ENCODE assay signal across 10 mouse cellular contexts in the genomic region with DNA sequence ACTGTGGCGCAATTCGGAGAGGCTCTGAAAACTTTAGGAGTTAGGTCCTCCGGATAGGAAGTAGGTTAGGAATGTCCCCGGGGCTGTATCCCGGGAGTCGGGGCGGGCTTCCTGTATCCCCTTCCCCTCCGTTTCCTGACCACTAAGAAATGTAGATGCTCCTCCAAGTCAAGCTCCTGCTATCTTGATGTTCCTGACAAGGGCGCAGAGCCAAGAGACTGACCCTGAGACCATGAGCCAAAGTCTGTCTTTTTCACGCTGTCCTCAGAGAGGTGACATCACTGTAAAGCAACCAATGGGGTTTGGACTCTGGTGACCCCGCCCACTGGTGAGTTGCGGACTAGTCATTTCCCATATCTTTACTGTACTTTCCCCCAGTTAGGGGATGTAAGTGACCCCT. TPM values are rescaled to one million over a fixed set of nuclear protein-coding genes. Genes with fewer than 3 reads are reported as not detected.
A peak's percentile ranks its signal among the peaks of the same experiment; 100 is the strongest.
DNase-seq lines count a peak whose midpoint lies in the region; ATAC-seq and TF ChIP-seq lines count a peak whose summit lies in the region.
"Had no signal": no experiment of that assay in that cellular context is flagged by ENCODE, and none has a peak within 500 bp of the region (broad histone marks: within the 10 kb centered on the region; RNA-seq: fewer than 3 reads in every experiment).

No protein-coding gene starts in this region.

- WGBS in embryonic facial prominence, embryonic 12.5 days = 33% methylated on average over 12 of the region's 12 CpGs
- WGBS in intestine, embryonic 16.5 days = 32% methylated on average over 12 of the region's 12 CpGs

- H3K9ac ChIP-seq in embryonic facial prominence, embryonic 12.5 days = no peak overlapping the region
- H3K9ac ChIP-seq in intestine, embryonic 16.5 days (ENCODE audit: low read depth, low read length) = no peak overlapping the region

- peak; percentile 32 for DNase-seq in gastrocnemius, postnatal 14 days
- no peak for DNase-seq in gastrocnemius, adult 8-10 months (ENCODE audit: low spot score in 2 of 2)
- no peak for DNase-seq in neural tube, embryonic 10.5 days (ENCODE audit: extremely low spot score, low spot score)
- no peak for DNase-seq in layer of hippocampus, postnatal 14 days (ENCODE audit: low spot score in 2 of 2)
- DNase-seq: kidney, adult 9 months had no signal

- H3K36me3 ChIP-seq in E14TG2a.4 (ENCODE audit: insufficient read depth, low read length) = no peaks in the 10 kb centered on the region
- no peaks in the 10 kb centered on the region for H3K36me3 ChIP-seq in embryonic facial prominence, embryonic 12.5 days
- H3K36me3 ChIP-seq in intestine, embryonic 16.5 days (ENCODE audit: control insufficient read depth, insufficient read depth, low read length) = no peaks in the 10 kb centered on the region

- ATAC-seq in embryonic facial prominence, embryonic 12.5 days (ENCODE audit: insufficient number of reproducible peaks, insufficient read depth, low FRiP score, low TSS enrichment) = no peak
- ATAC-seq in intestine, embryonic 16.5 days = no peak
- no peak for ATAC-seq in granulocyte monocyte progenitor cell, adult 5-6 weeks (replicated peaks; ENCODE audit: poor library complexity, severe bottlenecking)
- ATAC-seq: CD4-positive, CD25-positive, alpha-beta regulatory T cell, adult 4 months had no signal

- TF ChIP-seq CTCF in E14TG2a.4 (conservative IDR thresholded peaks at IDR 0.05; ENCODE audit: low read length) = no peak

- peak overlapping the region; percentile 54 for H3K4me3 ChIP-seq in E14TG2a.4 (replicated peaks; ENCODE audit: low read length)
- H3K4me3 ChIP-seq in embryonic facial prominence, embryonic 12.5 days = no peak overlapping the region
- no peak overlapping the region for H3K4me3 ChIP-seq in intestine, embryonic 16.5 days (ENCODE audit: low read length)

- peak overlapping the region; percentile 40 for H3K4me2 ChIP-seq in embryonic facial prominence, embryonic 12.5 days (replicated peaks)
- peak overlapping the region; percentile 27 for H3K4me2 ChIP-seq in intestine, embryonic 16.5 days (ENCODE audit: low read depth, low read length)

- peaks cover 13% of the 10 kb centered on the region for H3K9me3 ChIP-seq in E14TG2a.4 (ENCODE audit: low read length)
- no peaks in the 10 kb centered on the region; the same call in 1 of the 2 replicates for H3K9me3 ChIP-seq in embryonic facial prominence, embryonic 12.5 days
- no peaks in the 10 kb centered on the region for H3K9me3 ChIP-seq in intestine, embryonic 16.5 days (ENCODE audit: control insufficient read depth, low read length)

- H3K27me3 ChIP-seq in E14TG2a.4 (ENCODE audit: insufficient read depth, low read length) = peaks cover 69% of the 10 kb centered on the region
- H3K27me3 ChIP-seq in embryonic facial prominence, embryonic 12.5 days = 0 out of 2 replicates have a peak, but pooled peaks cover 3% of the 10 kb centered on the region
- H3K27me3 ChIP-seq in intestine, embryonic 16.5 days (replicated peaks; ENCODE audit: control insufficient read depth, insufficient read depth, low read length) = no peaks in the 10 kb centered on the region

- intact Hi-C loops in gastrocnemius, postnatal 14 days (cut with DNase I; ENCODE audit: low total_unique reads) = no loop called here

- peaks cover 42% of the 10 kb centered on the region for H3K4me1 ChIP-seq in E14TG2a.4 (replicated peaks; ENCODE audit: low read depth, low read length)
- H3K4me1 ChIP-seq in embryonic facial prominence, embryonic 12.5 days = peaks cover 21% of the 10 kb centered on the region; the same call in 1 of the 2 replicates
- H3K4me1 ChIP-seq in intestine, embryonic 16.5 days (ENCODE audit: control insufficient read depth, insufficient read depth, low read length) = peaks cover 9% of the 10 kb centered on the region

- no peak overlapping the region for H3K27ac ChIP-seq in embryonic facial prominence, embryonic 12.5 days
- H3K27ac ChIP-seq in intestine, embryonic 16.5 days (ENCODE audit: low read length) = no peak overlapping the region

RNA-seq across cellular contexts. Expression of a gene that starts 51.8 kb away (rescaled TPM):
- 10 to 100 TPM; 53.4 to 73.5 TPM for total RNA-seq in gastrocnemius, postnatal 14 days (2021)
- 10 to 100 TPM; 42.9 to 60.8 (median 51.4) TPM for total RNA-seq in gastrocnemius, adult 8-10 months (2022)
- polyA plus RNA-seq in embryonic facial prominence, embryonic 12.5 days (2016; fragmentation: Nextera tagmentation; extraction: Ambion mirVana) = 24.3 and 28.1 TPM in 2 replicates
- 5.3 and 5.8 TPM in 2 replicates for polyA plus RNA-seq in intestine, embryonic 16.5 days (2015; fragmentation: Nextera tagmentation; extraction: Ambion mirVana)
- total RNA-seq in granulocyte monocyte progenitor cell, adult 5-6 weeks (2014; fragmentation: Nextera tagmentation) = not detected in 2 replicates
- not detected in 2 replicates for total RNA-seq in granulocyte monocyte progenitor cell, adult 5-6 weeks (2017)
- total RNA-seq in layer of hippocampus, postnatal 14 days (2021) = 10 to 100 TPM; 60.2 to 66.3 TPM
- polyA plus RNA-seq: CD4-positive, CD25-positive, alpha-beta regulatory T cell, adult 4 months had no signal

Comparison
In these comparisons a context has a peak if more than half of its experiments do, and no peak if none do; other contexts are left out.
1. RNA of a gene that starts 51.8 kb away (total RNA-seq): 53.4 to 73.5 TPM in gastrocnemius, postnatal 14 days, 60.2 to 66.3 TPM in layer of hippocampus, postnatal 14 days and 42.9 to 60.8 TPM in gastrocnemius, adult 8-10 months; not detected in granulocyte monocyte progenitor cell, adult 5-6 weeks; every median in the first group is over 10 times any median in the second.